In the genomic region with DNA sequence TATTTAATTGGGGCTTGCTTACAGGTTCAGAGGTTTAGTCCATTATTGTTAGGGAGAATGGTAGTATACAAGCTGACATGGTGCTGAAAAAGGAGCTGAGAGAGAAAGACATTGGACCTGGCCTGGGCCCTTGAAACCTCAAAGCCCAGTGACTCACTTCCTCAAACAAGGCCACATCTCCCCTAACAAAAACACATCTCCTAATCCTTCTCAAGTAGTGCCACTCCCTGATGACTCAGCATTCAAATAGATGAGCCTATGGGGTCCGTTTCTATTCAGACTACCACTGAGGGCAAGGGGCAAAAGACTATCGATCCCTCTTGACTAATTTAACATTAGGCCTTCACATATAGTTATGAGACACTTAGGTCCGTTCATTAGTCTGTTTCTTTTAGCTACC, we compare ENCODE assay signal across 26 mouse cellular contexts.
DNase-seq lines count a peak whose midpoint lies in the region; ATAC-seq and TF ChIP-seq lines count a peak whose summit lies in the region.
"Had no signal": no experiment of that assay in that cellular context is flagged by ENCODE, and none has a peak within 500 bp of the region (broad histone marks: within the 10 kb centered on the region; RNA-seq: fewer than 3 reads in every experiment).

No protein-coding gene starts in this region.

- no peaks in the 10 kb centered on the region for H3K27me3 ChIP-seq in intestine, postnatal 0 days (replicated peaks; ENCODE audit: control insufficient read depth, insufficient read depth, low read length)
- H3K27me3 ChIP-seq in intestine, embryonic 16.5 days (replicated peaks; ENCODE audit: control insufficient read depth, insufficient read depth, low read length): no peaks in the 10 kb centered on the region
- H3K27me3 ChIP-seq in CH12.LX (replicated peaks) (no peaks in the 10 kb centered on the region), MEL (ENCODE audit: control insufficient read depth in 1 of 2, insufficient read depth in 2 of 2, low read length in 2 of 2) (no peaks in the 10 kb centered on the region)
- H3K27me3 ChIP-seq: embryonic facial prominence, embryonic 13.5 days; forebrain, embryonic 12.5 days; forebrain, embryonic 15.5 days; heart, embryonic 13.5 days; hindbrain, embryonic 12.5 days; hindbrain, embryonic 15.5 days had no signal

- H3K4me3 ChIP-seq in intestine, postnatal 0 days (ENCODE audit: low read depth, low read length): no peak overlapping the region
- H3K4me3 ChIP-seq in intestine, embryonic 16.5 days (ENCODE audit: low read length): no peak overlapping the region
- H3K4me3 ChIP-seq in CH12.LX (replicated peaks in 1 of 3; ENCODE audit: low read depth in 2 of 3, low read length in 2 of 3, poor library complexity in 1 of 3) (no peak overlapping the region), MEL (ENCODE audit: control insufficient read depth in 1 of 2, insufficient read depth in 1 of 2, low read depth in 2 of 2, low read length in 2 of 2) (no peak overlapping the region)
- H3K4me3 ChIP-seq: embryonic facial prominence, embryonic 10.5 days; embryonic facial prominence, embryonic 13.5 days; erythroblast, embryonic 14.5 days; forebrain, embryonic 12.5 days; forebrain, embryonic 15.5 days; heart, embryonic 13.5 days; hindbrain, embryonic 12.5 days; hindbrain, embryonic 15.5 days had no signal

- no peak overlapping the region for H3K9ac ChIP-seq in intestine, postnatal 0 days (ENCODE audit: low read depth, low read length)
- H3K9ac ChIP-seq in intestine, embryonic 16.5 days (ENCODE audit: low read depth, low read length): no peak overlapping the region
- H3K9ac ChIP-seq in CH12.LX (ENCODE audit: insufficient read depth, low read depth): no peak overlapping the region
- H3K9ac ChIP-seq in MEL (ENCODE audit: control insufficient read depth, low read depth, low read length, poor library complexity, severe bottlenecking): no peak overlapping the region
- H3K9ac ChIP-seq: embryonic facial prominence, embryonic 13.5 days; forebrain, embryonic 12.5 days; forebrain, embryonic 15.5 days; heart, embryonic 13.5 days; hindbrain, embryonic 12.5 days; hindbrain, embryonic 15.5 days had no signal

- TF ChIP-seq POLR2A in CH12.LX (IDR thresholded peaks at IDR 0.05; ENCODE audit: low read depth, low read length) (no peak), MEL (IDR thresholded peaks at IDR 0.05; ENCODE audit: control insufficient read depth in 1 of 2, insufficient read depth in 1 of 2, low read depth in 1 of 2, low read length in 2 of 2, poor library complexity in 1 of 2) (no peak)

- TF ChIP-seq RAD21 in CH12.LX (IDR thresholded peaks at IDR 0.05; ENCODE audit: low read depth, low read length): no peak
- TF ChIP-seq RAD21 in MEL (IDR thresholded peaks at IDR 0.05; ENCODE audit: low read depth, low read length): no peak

- TF ChIP-seq CTCF in intestine, postnatal 0 days (IDR thresholded peaks at IDR 0.05; ENCODE audit: low read depth): no peak
- TF ChIP-seq CTCF in CH12.LX (conservative IDR thresholded peaks at IDR 0.05 in 1 of 2, IDR thresholded peaks at IDR 0.05 in 1 of 2; ENCODE audit: low read depth in 2 of 2, low read length in 2 of 2) (no peak), MEL (IDR thresholded peaks at IDR 0.05 in 2 of 3, conservative IDR thresholded peaks at IDR 0.05 in 1 of 3; ENCODE audit: control insufficient read depth in 1 of 3, insufficient read depth in 1 of 3, low read depth in 2 of 3, low read length in 3 of 3, poor library complexity in 1 of 3, severe bottlenecking in 1 of 3) (no peak)

- no peak overlapping the region for H3K4me2 ChIP-seq in intestine, postnatal 0 days (replicated peaks; ENCODE audit: low read depth)
- H3K4me2 ChIP-seq in intestine, embryonic 16.5 days (ENCODE audit: low read depth, low read length): no peak overlapping the region
- H3K4me2 ChIP-seq in CH12.LX (ENCODE audit: insufficient read depth, low read depth, poor library complexity, severe bottlenecking): no peak overlapping the region
- H3K4me2 ChIP-seq: embryonic facial prominence, embryonic 13.5 days; forebrain, embryonic 12.5 days; forebrain, embryonic 15.5 days; heart, embryonic 13.5 days; hindbrain, embryonic 12.5 days; hindbrain, embryonic 15.5 days had no signal

- TF ChIP-seq EP300 in CH12.LX (IDR thresholded peaks at IDR 0.05; ENCODE audit: low read length) (no peak), MEL (IDR thresholded peaks at IDR 0.05; ENCODE audit: low read depth in 1 of 2, low read length in 2 of 2) (no peak)

- no peaks in the 10 kb centered on the region for H3K79me2 ChIP-seq in CH12.LX (replicated peaks; ENCODE audit: control insufficient read depth, extremely low read depth, insufficient read depth, poor library complexity, severe bottlenecking)
- no peaks in the 10 kb centered on the region for H3K79me2 ChIP-seq in MEL (ENCODE audit: control insufficient read depth, insufficient read depth, low read length, poor library complexity)

- H3K27ac ChIP-seq in intestine, postnatal 0 days (ENCODE audit: low read depth, low read length): peak overlapping the region; percentile 46; the same call in 1 of the 2 replicates
- no peak overlapping the region for H3K27ac ChIP-seq in intestine, embryonic 16.5 days (ENCODE audit: low read length)
- H3K27ac ChIP-seq in CH12.LX (ENCODE audit: insufficient read depth, low read depth) (no peak overlapping the region), MEL (ENCODE audit: control insufficient read depth, low read depth, low read length) (no peak overlapping the region)
- H3K27ac ChIP-seq: embryonic facial prominence, embryonic 10.5 days; embryonic facial prominence, embryonic 13.5 days; forebrain, embryonic 12.5 days; forebrain, embryonic 15.5 days; heart, embryonic 13.5 days; hindbrain, embryonic 12.5 days; hindbrain, embryonic 15.5 days had no signal

- in situ Hi-C loops in CH12.LX (cut with MboI; ENCODE audit: low pct_ligation_motif_present, low pct_unique_long_range_greater_than_20kb, low sequenced_read_pairs): no loop called here

- H3K4me1 ChIP-seq in intestine, postnatal 0 days (replicated peaks; ENCODE audit: control insufficient read depth, insufficient read depth, low read length): peaks cover 9% of the 10 kb centered on the region; the same call in 1 of the 2 replicates
- H3K4me1 ChIP-seq in intestine, embryonic 16.5 days (ENCODE audit: control insufficient read depth, insufficient read depth, low read length): peaks cover 9% of the 10 kb centered on the region
- H3K4me1 ChIP-seq in CH12.LX (ENCODE audit: control insufficient read depth in 1 of 2, insufficient read depth in 2 of 2) (no peaks in the 10 kb centered on the region), MEL (ENCODE audit: control insufficient read depth in 1 of 2, insufficient read depth in 2 of 2, low read length in 2 of 2) (no peaks in the 10 kb centered on the region)

- H3K9me3 ChIP-seq in intestine, postnatal 0 days (ENCODE audit: control insufficient read depth): no peaks in the 10 kb centered on the region
- H3K9me3 ChIP-seq in intestine, embryonic 16.5 days (ENCODE audit: control insufficient read depth, low read length): no peaks in the 10 kb centered on the region
- H3K9me3 ChIP-seq in CH12.LX (replicated peaks; ENCODE audit: low read length) (peaks cover 8% of the 10 kb centered on the region), MEL (replicated peaks; ENCODE audit: insufficient read depth, low read length) (no peaks in the 10 kb centered on the region)
- H3K9me3 ChIP-seq: embryonic facial prominence, embryonic 10.5 days; embryonic facial prominence, embryonic 13.5 days; forebrain, embryonic 12.5 days; forebrain, embryonic 15.5 days; G1E; heart, embryonic 13.5 days; hindbrain, embryonic 12.5 days; hindbrain, embryonic 15.5 days had no signal

- WGBS in intestine, postnatal 0 days: 86% methylated on average over 3 of the region's 3 CpGs
- 85% methylated on average over 3 of the region's 3 CpGs for WGBS in intestine, embryonic 16.5 days

- DNase-seq in CH12.LX (ENCODE audit: extremely low read depth) (no peak), MEL (ENCODE audit: low read depth, low spot score) (peak; percentile 24), liver (no peak)
- no peak for DNase-seq in retina, embryonic 14.5 days (ENCODE audit: low spot score)
- DNase-seq in right cerebral cortex, postnatal 36 days (ENCODE audit: low spot score in 2 of 2): no peak
- no peak for DNase-seq in cerebellum, adult 9-11 months
- DNase-seq: adrenal gland, postnatal 10 days; adrenal gland, postnatal 36 days; cerebellum, adult 18-20 months; cerebellum, adult 9-10 months; cerebellum, postnatal 25 days; gastrocnemius, postnatal 25 days; heart, adult 18-20 months; heart, postnatal 14 days; kidney, adult 18-20 months had no signal

- no peak for ATAC-seq in intestine, postnatal 0 days
- ATAC-seq in intestine, embryonic 16.5 days: no peak
- ATAC-seq: forebrain, embryonic 15.5 days had no signal

- H3K36me3 ChIP-seq in intestine, postnatal 0 days (ENCODE audit: control insufficient read depth, insufficient read depth): no peaks in the 10 kb centered on the region
- H3K36me3 ChIP-seq in intestine, embryonic 16.5 days (ENCODE audit: control insufficient read depth, insufficient read depth, low read length): no peaks in the 10 kb centered on the region
- H3K36me3 ChIP-seq in CH12.LX (replicated peaks in 1 of 2; ENCODE audit: control insufficient read depth in 1 of 2, insufficient read depth in 1 of 2, low read length in 1 of 2): no peaks in the 10 kb centered on the region
- no peaks in the 10 kb centered on the region for H3K36me3 ChIP-seq in MEL (ENCODE audit: control insufficient read depth in 1 of 2, insufficient read depth in 2 of 2, low read length in 2 of 2)
- H3K36me3 ChIP-seq: embryonic facial prominence, embryonic 13.5 days; forebrain, embryonic 12.5 days; forebrain, embryonic 15.5 days; G1E; heart, embryonic 13.5 days; hindbrain, embryonic 12.5 days; hindbrain, embryonic 15.5 days had no signal

- dilution Hi-C loops in CH12.LX (cut with MboI; ENCODE audit: extremely low pct_ligation_motif_present, extremely low pct_unique_long_range_greater_than_20kb, low sequenced_read_pairs): no loop called here

TF ChIP-seq in CH12.LX, 34 proteins besides CTCF, POLR2A, EP300 and RAD21:
- no peak for TF ChIP-seq MYC (IDR thresholded peaks at IDR 0.05; ENCODE audit: low read depth, low read length)
- no peak for TF ChIP-seq MEF2A (IDR thresholded peaks at IDR 0.05; ENCODE audit: borderline replicate concordance, low read depth, low read length)
- no peak for TF ChIP-seq USF2 (conservative IDR thresholded peaks at IDR 0.05; ENCODE audit: low read depth, low read length)
- TF ChIP-seq MAFK (IDR thresholded peaks at IDR 0.05; ENCODE audit: insufficient replicate concordance, low read length): peak; percentile 50; the same call in 1 of the 2 replicates
TF ChIP-seq in CH12.LX: peak in this region for 1.

TF ChIP-seq in MEL, 35 proteins besides CTCF, POLR2A, EP300 and RAD21:
- no peak for TF ChIP-seq GATA1 (IDR thresholded peaks at IDR 0.05; ENCODE audit: low read depth, low read length)
